In genomic region chr12:86507741-86508140, GRCm38 (mm10) we compare ENCODE assay signal across 23 mouse cellular contexts.
"Had no signal": no experiment of that assay in that cellular context is flagged by ENCODE, and none has a peak within 500 bp of the region (broad histone marks: within the 10 kb centered on the region; RNA-seq: fewer than 3 reads in every experiment).

No protein-coding gene starts in this region.

- H3K4me3 ChIP-seq: kidney, embryonic 15.5 days; limb, embryonic 12.5 days; limb, embryonic 15.5 days; midbrain, embryonic 10.5 days; midbrain, embryonic 15.5 days; neural tube, embryonic 12.5 days; neural tube, embryonic 15.5 days; stomach, embryonic 15.5 days had no signal

- DNase-seq: kidney, adult 11 months; kidney, adult 8-10 months; kidney, postnatal 10 days; kidney, postnatal 36 days; left cerebral cortex, postnatal 4 days; liver, postnatal 0 days; lung, embryonic 14.5 days; right cerebral cortex, postnatal 25 days; spleen, adult 18-20 months; thymus, adult 2 months; thymus, postnatal 25 days had no signal

- H3K9ac ChIP-seq: kidney, embryonic 15.5 days; limb, embryonic 12.5 days; limb, embryonic 15.5 days; liver, embryonic 14.5 days; liver, postnatal 0 days; lung, embryonic 14.5 days; midbrain, embryonic 15.5 days; neural tube, embryonic 12.5 days; neural tube, embryonic 15.5 days; stomach, embryonic 15.5 days had no signal

- H3K36me3 ChIP-seq: kidney, embryonic 15.5 days; limb, embryonic 12.5 days; limb, embryonic 15.5 days; midbrain, embryonic 10.5 days; midbrain, embryonic 15.5 days; neural tube, embryonic 12.5 days; neural tube, embryonic 15.5 days; stomach, embryonic 15.5 days had no signal

- H3K4me2 ChIP-seq: kidney, embryonic 15.5 days; limb, embryonic 12.5 days; limb, embryonic 15.5 days; liver, embryonic 11.5 days; lung, embryonic 14.5 days; midbrain, embryonic 15.5 days; neural tube, embryonic 12.5 days; neural tube, embryonic 15.5 days; stomach, embryonic 15.5 days had no signal

- H3K9me3 ChIP-seq: kidney, embryonic 15.5 days; limb, embryonic 12.5 days; limb, embryonic 15.5 days; midbrain, embryonic 10.5 days; midbrain, embryonic 15.5 days; neural tube, embryonic 12.5 days; neural tube, embryonic 15.5 days; stomach, embryonic 15.5 days had no signal

- H3K27me3 ChIP-seq: kidney, embryonic 15.5 days; midbrain, embryonic 15.5 days; neural tube, embryonic 12.5 days; stomach, embryonic 15.5 days had no signal

- ATAC-seq: liver, postnatal 0 days; lung, postnatal 0 days; midbrain, embryonic 15.5 days had no signal

- H3K27ac ChIP-seq: kidney, embryonic 15.5 days; limb, embryonic 12.5 days; limb, embryonic 15.5 days; liver, embryonic 14.5 days; macrophage; midbrain, embryonic 15.5 days; neural tube, embryonic 12.5 days; neural tube, embryonic 15.5 days; stomach, embryonic 15.5 days had no signal
